Mouse (Mus musculus) embryonic facial prominence, embryonic 15.5 days (tissue): ENCODE results near the gene Fam124a. TPM values are rescaled to one million over a fixed set of nuclear protein-coding genes. Genes with fewer than 3 reads are reported as not detected.

Experiments used
- ATAC-seq: fragments of 200-750 bp; cut with Nextera tagmentation; 2 replicates; pipeline ENCODE4 v1.8.0; 2017; ENCODE audit warnings: low read depth, moderate TSS enrichment; ENCODE audit not compliant: insufficient number of reproducible peaks, low FRiP score, low TSS enrichment
- H3K27ac ChIP-seq: fragments of 300-500 bp; sonication (generic); replicated peaks from 2 replicates; pipeline ENCODE4 v1.5.1; 2015; ENCODE audit warnings: mild to moderate bottlenecking, inconsistent platforms
- H3K27me3 ChIP-seq: fragments of 300-500 bp; sonication (generic); 2 replicates; pipeline ENCODE4 v1.6.1; 2015; ENCODE audit warnings: inconsistent platforms
- H3K36me3 ChIP-seq: fragments of 300-500 bp; sonication (generic); 2 replicates; pipeline ENCODE4 v1.6.1; 2015; ENCODE audit warnings: mild to moderate bottlenecking, inconsistent platforms
- H3K4me1 ChIP-seq: fragments of 300-500 bp; sonication (generic); 2 replicates; pipeline ENCODE4 v1.6.1; 2015; ENCODE audit warnings: inconsistent platforms
- H3K4me2 ChIP-seq: fragments of 300-500 bp; sonication (generic); replicated peaks from 2 replicates; pipeline ENCODE4 v1.6.1; 2015; ENCODE audit warnings: mild to moderate bottlenecking, inconsistent platforms
- H3K4me3 ChIP-seq: fragments of 300-500 bp; sonication (generic); replicated peaks from 2 replicates; pipeline ENCODE4 v1.5.1; 2015; ENCODE audit warnings: mild to moderate bottlenecking, inconsistent platforms
- H3K9ac ChIP-seq: fragments of 300-500 bp; sonication (generic); 2 replicates; pipeline ENCODE4 v1.6.1; 2015; ENCODE audit warnings: inconsistent platforms
- H3K9me3 ChIP-seq: fragments of 300-500 bp; sonication (generic); replicated peaks from 2 replicates; pipeline ENCODE4 v1.6.1; 2016; ENCODE audit warnings: inconsistent platforms
- WGBS: fragments of 180-500 bp; shearing (Covaris S2); methylation state at CpG from one replicate; pipeline ENCODE4 v1.1.7; 2015; 5-methylcytosine and 5-hydroxymethylcytosine counted together
- polyA plus RNA-seq: library from polyadenylated mRNA; unstranded; fragments of >200 nt; fragmentation: Nextera tagmentation; extraction: Ambion mirVana; gene quantifications from 2 replicates; pipeline ENCODE4 v1.2.1, GENCODE M21; 2015

The Fam124a gene
- 3.6 and 5.4 TPM in 2 replicates for polyA plus RNA-seq

DNA sequence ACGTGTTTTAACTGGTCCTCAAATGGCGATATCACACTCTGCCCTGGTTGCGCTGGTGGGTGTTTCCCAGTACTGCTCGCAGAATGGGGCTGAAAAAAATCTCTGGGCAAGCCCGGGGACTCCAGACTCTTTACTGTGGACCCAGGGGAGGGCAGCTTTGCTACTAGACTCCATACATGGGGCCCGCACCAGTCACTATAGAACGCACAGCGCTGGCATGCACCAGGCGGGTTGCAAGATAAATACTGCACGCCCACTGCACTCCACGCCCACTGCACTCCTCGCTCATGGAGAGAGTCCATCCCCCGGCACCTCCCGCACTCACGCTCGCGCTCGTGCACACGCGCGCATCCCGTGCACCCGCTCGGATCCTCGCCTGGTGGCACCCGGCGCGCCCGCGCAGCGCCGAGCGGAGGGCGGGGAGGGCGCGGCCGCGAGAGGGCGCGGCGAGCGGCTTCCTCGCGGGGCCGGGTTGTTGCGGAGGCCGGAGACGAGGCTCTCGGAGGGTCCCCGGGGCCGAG, at the start of gene Fam124a:
Gene Fam124a, plus strand, starts transcription at position 429 of the 521 bp plus-strand sequence.
- peaks cover 4% of the 10 kb centered on the region; the same call in 1 of the 2 replicates for H3K27me3 ChIP-seq
- peaks cover 16% of the 10 kb centered on the region for H3K4me1 ChIP-seq
- WGBS = under 1% methylated on average over 46 of the region's 51 CpGs
- H3K9ac ChIP-seq = peak within 1 kb of the TSS; percentile 29
- peak within 1 kb of the TSS; percentile 57 for H3K4me3 ChIP-seq
- H3K4me2 ChIP-seq = peak within 1 kb of the TSS; percentile 87
- no peaks in the 10 kb centered on the region for H3K36me3 ChIP-seq
- ATAC-seq = peak; percentile 84
- H3K27ac ChIP-seq = no peak within 1 kb of the TSS
- no peaks in the 10 kb centered on the region for H3K9me3 ChIP-seq

DNA sequence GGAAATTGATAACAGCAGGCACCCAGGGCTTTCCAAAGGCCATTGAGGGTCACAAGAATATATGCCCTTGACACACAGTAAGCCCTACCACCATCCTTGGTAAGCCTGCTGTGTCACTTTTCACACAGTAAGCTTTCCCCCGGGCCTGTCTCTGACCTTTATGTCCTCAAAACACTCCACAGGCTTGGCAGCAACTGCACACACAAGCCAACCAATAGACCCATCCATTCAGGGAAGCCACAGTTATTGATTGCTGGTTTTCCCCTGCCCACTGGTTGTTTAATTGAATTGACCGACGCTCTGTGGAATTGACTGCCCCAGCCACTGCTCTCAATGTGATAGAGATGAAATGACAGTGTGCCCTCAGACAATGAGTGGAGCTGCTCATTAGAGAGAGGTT, 49.3 kb upstream of the Fam124a start:
- WGBS = 94% methylated on average over 3 of the region's 3 CpGs
- Histone ChIP-seq H3K36me3 (no peaks in the 10 kb centered on the region), H3K9ac (no peak overlapping the region), H3K27ac (no peak overlapping the region), H3K27me3 (no peaks in the 10 kb centered on the region), H3K4me1 (no peaks in the 10 kb centered on the region), H3K9me3 (no peaks in the 10 kb centered on the region), H3K4me2 (no peak overlapping the region), H3K4me3 (no peak overlapping the region)
- ATAC-seq = no peak

- no peak for ATAC-seq
- WGBS = 49% methylated on average over 3 of the region's 3 CpGs
- H3K27me3 ChIP-seq = no peaks in the 10 kb centered on the region
These were observed 46.2 kb upstream of the Fam124a start for GRCm38 (mm10) chr14:62509350-62509749.

GRCm38 (mm10) chr14:62512845-62513244, 42.7 kb upstream of the Fam124a start:
- no peak overlapping the region for H3K27ac ChIP-seq
- H3K4me2 ChIP-seq = no peak overlapping the region
- no peaks in the 10 kb centered on the region for H3K9me3 ChIP-seq
- H3K9ac ChIP-seq = no peak overlapping the region
- H3K4me3 ChIP-seq = no peak overlapping the region
- H3K4me1 ChIP-seq = no peaks in the 10 kb centered on the region
- H3K36me3 ChIP-seq = no peaks in the 10 kb centered on the region
- whole genome bisulfite sequencing = 71% methylated on average over 1 of the region's 1 CpGs
- ATAC-seq = no peak
- no peaks in the 10 kb centered on the region for H3K27me3 ChIP-seq

More at GRCm38 (mm10) chr14:62509350-62509749, 46.2 kb upstream of the Fam124a start:
- Histone ChIP-seq H3K36me3 (no peaks in the 10 kb centered on the region), H3K4me1 (no peaks in the 10 kb centered on the region), H3K27ac (no peak overlapping the region), H3K9ac (no peak overlapping the region), H3K9me3 (no peaks in the 10 kb centered on the region), H3K4me3 (no peak overlapping the region), H3K4me2 (no peak overlapping the region)

- H3K27me3 ChIP-seq = no peaks in the 10 kb centered on the region
- no peaks in the 10 kb centered on the region for H3K36me3 ChIP-seq
- H3K27ac ChIP-seq = no peak overlapping the region
- no peaks in the 10 kb centered on the region for H3K9me3 ChIP-seq
- no peak overlapping the region for H3K4me3 ChIP-seq
- H3K4me1 ChIP-seq = no peaks in the 10 kb centered on the region
- no peak overlapping the region for H3K4me2 ChIP-seq
- WGBS = 68% methylated on average over 2 of the region's 2 CpGs
- ATAC-seq = no peak
- no peak overlapping the region for H3K9ac ChIP-seq
These were observed 24.6 kb upstream of the Fam124a start for GRCm38 (mm10) chr14:62530951-62531350.

- Histone ChIP-seq H3K9me3 (no peaks in the 10 kb centered on the region), H3K9ac (no peak overlapping the region), H3K36me3 (no peaks in the 10 kb centered on the region), H3K27me3 (no peaks in the 10 kb centered on the region), H3K4me1 (no peaks in the 10 kb centered on the region), H3K4me2 (no peak overlapping the region), H3K27ac (no peak overlapping the region), H3K4me3 (no peak overlapping the region)
- ATAC-seq = 0 out of 2 replicates have a peak, but pooled peaks have one; percentile 39
- 55% methylated on average over 5 of the region's 5 CpGs for WGBS
These were observed 19.4 kb upstream of the Fam124a start for GRCm38 (mm10) chr14:62536127-62536526.

GRCm38 (mm10) chr14:62536988-62537387, 18.5 kb upstream of the Fam124a start:
- no peak overlapping the region for H3K9ac ChIP-seq
- no peak overlapping the region for H3K4me3 ChIP-seq
- no peaks in the 10 kb centered on the region for H3K9me3 ChIP-seq
- no peaks in the 10 kb centered on the region for H3K36me3 ChIP-seq
- WGBS = 47% methylated on average over 5 of the region's 5 CpGs
- H3K4me1 ChIP-seq = no peaks in the 10 kb centered on the region
- ATAC-seq = no peak
- H3K27me3 ChIP-seq = no peaks in the 10 kb centered on the region
- no peak overlapping the region for H3K4me2 ChIP-seq
- H3K27ac ChIP-seq = no peak overlapping the region

GRCm38 (mm10) chr14:62539834-62540233, 15.7 kb upstream of the Fam124a start:
- ATAC-seq = no peak
- no peaks in the 10 kb centered on the region for H3K27me3 ChIP-seq
- no peaks in the 10 kb centered on the region for H3K9me3 ChIP-seq
- no peak overlapping the region for H3K27ac ChIP-seq
- 63% methylated on average over 3 of the region's 3 CpGs for WGBS
- H3K4me2 ChIP-seq = no peak overlapping the region
- no peak overlapping the region for H3K9ac ChIP-seq
- no peaks in the 10 kb centered on the region for H3K36me3 ChIP-seq
- H3K4me1 ChIP-seq = no peaks in the 10 kb centered on the region
- no peak overlapping the region for H3K4me3 ChIP-seq

DNA sequence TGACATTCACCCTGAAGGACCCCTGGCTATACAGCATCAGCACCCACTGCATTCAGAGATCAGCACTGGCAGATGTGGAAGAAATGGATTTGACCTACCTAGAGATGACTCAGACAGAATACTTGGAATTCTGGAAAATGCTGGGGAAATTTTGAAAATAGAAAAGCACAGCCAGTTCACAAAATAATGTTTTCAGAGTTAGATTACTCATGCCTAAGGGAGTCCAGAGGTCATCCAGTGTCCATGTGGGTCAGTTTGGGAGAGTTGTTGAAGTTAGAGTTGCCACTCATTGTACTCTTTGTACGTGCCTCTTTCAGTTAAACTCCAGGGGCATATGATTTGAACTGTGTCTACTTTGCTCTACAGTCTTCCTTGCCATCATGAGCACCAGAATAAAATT, 13.8 kb upstream of the Fam124a start:
- H3K4me3 ChIP-seq = no peak overlapping the region
- no peaks in the 10 kb centered on the region for H3K36me3 ChIP-seq
- no peaks in the 10 kb centered on the region for H3K9me3 ChIP-seq
- no peak overlapping the region for H3K27ac ChIP-seq
- 75% methylated on average over 1 of the region's 1 CpGs for WGBS
- ATAC-seq = no peak
- H3K4me1 ChIP-seq = no peaks in the 10 kb centered on the region
- no peak overlapping the region for H3K9ac ChIP-seq
- H3K27me3 ChIP-seq = no peaks in the 10 kb centered on the region
- H3K4me2 ChIP-seq = no peak overlapping the region

GRCm38 (mm10) chr14:62546296-62546695, 9.2 kb upstream of the Fam124a start:
- Histone ChIP-seq H3K27me3 (no peaks in the 10 kb centered on the region), H3K9ac (no peak overlapping the region), H3K4me1 (no peaks in the 10 kb centered on the region), H3K4me2 (no peak overlapping the region), H3K27ac (no peak overlapping the region), H3K4me3 (no peak overlapping the region), H3K36me3 (no peaks in the 10 kb centered on the region), H3K9me3 (no peaks in the 10 kb centered on the region)
- WGBS = 74% methylated on average over 6 of the region's 6 CpGs
- ATAC-seq = no peak

DNA sequence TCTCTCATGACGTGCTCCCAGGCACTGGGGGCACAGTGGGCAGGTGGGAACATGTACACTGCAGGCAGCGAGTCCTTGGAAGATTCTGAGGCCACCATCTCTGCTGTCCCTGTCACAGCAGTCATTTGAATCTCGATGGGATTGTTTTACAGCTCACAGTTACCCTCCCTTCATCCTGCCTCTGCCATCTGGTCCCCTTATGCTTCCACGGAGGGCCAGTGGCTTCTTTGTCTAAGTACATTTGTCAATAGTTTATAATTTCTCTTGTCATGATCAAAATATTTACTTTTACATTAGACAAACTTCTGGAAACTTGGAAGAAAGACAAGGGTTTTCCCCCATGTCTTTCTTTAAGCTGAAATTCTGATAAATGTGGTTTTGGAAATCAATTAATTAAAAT, 8.8 kb upstream of the Fam124a start:
- Histone ChIP-seq H3K4me3 (no peak overlapping the region), H3K27ac (no peak overlapping the region), H3K4me1 (no peaks in the 10 kb centered on the region), H3K9ac (no peak overlapping the region), H3K36me3 (no peaks in the 10 kb centered on the region), H3K9me3 (no peaks in the 10 kb centered on the region), H3K27me3 (no peaks in the 10 kb centered on the region), H3K4me2 (no peak overlapping the region)
- ATAC-seq = no peak; the same call in 1 of the 2 replicates
- 31% methylated on average over 4 of the region's 4 CpGs for WGBS

DNA sequence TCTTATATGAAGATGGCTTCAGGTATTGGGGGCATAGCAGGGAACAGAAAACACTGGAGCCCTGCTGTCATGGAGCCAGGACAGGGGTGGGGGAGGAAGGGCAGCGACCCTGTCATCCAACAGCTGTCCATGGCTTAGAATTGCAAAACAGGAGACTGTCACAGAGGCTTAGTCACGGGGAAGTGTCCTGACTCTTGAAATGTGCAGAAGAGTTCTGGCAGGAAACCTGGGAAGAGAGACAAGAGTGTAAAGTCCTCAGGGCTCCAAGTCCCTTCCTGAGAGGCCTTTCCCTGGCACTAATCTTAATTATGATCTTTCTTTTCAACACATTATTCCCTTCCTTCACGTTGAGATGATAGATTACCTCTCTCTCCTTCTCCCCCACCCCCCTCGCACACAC, 5.4 kb upstream of the Fam124a start:
- Histone ChIP-seq H3K9ac (no peak overlapping the region), H3K36me3 (no peaks in the 10 kb centered on the region), H3K27ac (no peak overlapping the region), H3K4me1 (peaks cover 3% of the 10 kb centered on the region), H3K27me3 (no peaks in the 10 kb centered on the region; the same call in 1 of the 2 replicates), H3K4me2 (no peak overlapping the region), H3K9me3 (no peaks in the 10 kb centered on the region), H3K4me3 (no peak overlapping the region)
- no peak for ATAC-seq
- WGBS = 53% methylated on average over 4 of the region's 4 CpGs
